Mouse (Mus musculus) small intestine, adult 2 months (tissue): ENCODE measurements at regions not wholly inside any gene's neighbourhood (a gene's known extent, or its start where the extent isn't known, plus 50 kb on each side); places are given as distances from the start of the nearest gene placed in this dataset.

ENCODE experiments used
- CTCF ChIP-seq: fragments of 200-500 bp; IDR thresholded peaks from 2 replicates; pipeline ENCODE4 v1.5.1; 2012; ENCODE audit warnings: low read depth, mild to moderate bottlenecking, control low read depth, inconsistent platforms, low read length, moderate library complexity, mixed read lengths; ENCODE audit not compliant: insufficient replicate concordance, insufficient read length; ENCODE audit errors: extremely low read depth
- POLR2A ChIP-seq: fragments of 200-500 bp; IDR thresholded peaks from 2 replicates; pipeline ENCODE4 v1.6.1; 2012; ENCODE audit warnings: low read depth, mild to moderate bottlenecking, control low read depth, inconsistent platforms, low read length, moderate library complexity

- TF ChIP-seq CTCF (no peak), POLR2A (no peak)
These were observed 53.1 kb upstream of the Kazn start for GRCm38 (mm10) chr4:142292334-142292733.
